Mouse (Mus musculus) ES-Bruce4 (cell line): ENCODE results near the gene Mettl26.

Source experiments
- CTCF ChIP-seq: IDR thresholded peaks from one replicate; pipeline ENCODE4 v1.8.1; 2011; ENCODE audit warnings: low read depth, low read length
- EP300 ChIP-seq: IDR thresholded peaks from 2 replicates; pipeline ENCODE4 v1.6.1; 2011; ENCODE audit warnings: low read depth, low read length; ENCODE audit not compliant: insufficient read depth

- TF ChIP-seq CTCF (no peak), EP300 (no peak)
Observed at GRCm38 (mm10) chr17:25880913-25881641, 6.2 kb downstream of the Mettl26 start.
